Mouse (Mus musculus) heart, postnatal 25 days (tissue): Measurements from ENCODE around the gene Pde4d. TPM values are rescaled to one million over a fixed set of nuclear protein-coding genes. Genes with fewer than 3 reads are reported as not detected.

Source experiments
- DNase-seq: peaks from one replicate; pipeline ENCODE4 v3.0.0; 2022; ENCODE audit warnings: low spot score
- intact Hi-C: fragments of 180-260 bp; cut with DNase I; formaldehyde crosslinking; loops from one replicate; pipeline ENCODE4 v1.15.1; 2025
- total RNA-seq, 2 experiments: library from RNA; stranded (reverse); gene quantifications; 2 replicates each; pipeline ENCODE4 v1.2.3; 2021

Gene Pde4d
- total RNA-seq, 2 experiments from 2014 or later = 29.1 to 41.2 TPM

DNA sequence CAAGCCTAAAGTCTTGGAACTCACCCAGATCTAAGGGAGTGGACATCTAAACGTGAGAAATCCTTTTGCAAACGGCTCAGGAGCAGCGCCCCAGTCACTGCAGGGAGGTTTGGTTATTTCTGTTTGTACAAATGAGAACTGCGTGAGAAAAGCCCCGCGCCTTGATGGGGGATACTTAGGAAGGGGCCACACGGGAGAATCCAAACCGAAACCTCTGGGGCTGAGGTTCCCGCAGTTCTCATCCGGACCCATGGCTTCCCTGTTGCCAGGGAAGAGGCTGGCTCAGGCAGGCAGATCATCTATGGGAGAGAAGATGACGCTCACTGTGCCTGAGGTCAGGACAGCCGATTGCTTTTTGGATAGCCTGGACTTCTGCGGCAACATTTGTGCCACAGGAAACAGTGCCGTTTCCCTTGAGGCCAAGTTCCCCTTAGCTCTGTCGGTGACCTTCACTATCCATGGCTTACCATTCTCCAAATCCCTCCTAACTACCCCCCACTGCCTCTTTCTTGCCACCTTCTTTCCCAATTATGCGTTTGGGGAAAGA lies 762.3 kb downstream of the Pde4d start:
- intact Hi-C loops = loop anchor here (1.0 to 10.0 kb wide), 5 partner anchors 329 to 1047 kb away; no protein-coding TSS in a partner anchor

DNA sequence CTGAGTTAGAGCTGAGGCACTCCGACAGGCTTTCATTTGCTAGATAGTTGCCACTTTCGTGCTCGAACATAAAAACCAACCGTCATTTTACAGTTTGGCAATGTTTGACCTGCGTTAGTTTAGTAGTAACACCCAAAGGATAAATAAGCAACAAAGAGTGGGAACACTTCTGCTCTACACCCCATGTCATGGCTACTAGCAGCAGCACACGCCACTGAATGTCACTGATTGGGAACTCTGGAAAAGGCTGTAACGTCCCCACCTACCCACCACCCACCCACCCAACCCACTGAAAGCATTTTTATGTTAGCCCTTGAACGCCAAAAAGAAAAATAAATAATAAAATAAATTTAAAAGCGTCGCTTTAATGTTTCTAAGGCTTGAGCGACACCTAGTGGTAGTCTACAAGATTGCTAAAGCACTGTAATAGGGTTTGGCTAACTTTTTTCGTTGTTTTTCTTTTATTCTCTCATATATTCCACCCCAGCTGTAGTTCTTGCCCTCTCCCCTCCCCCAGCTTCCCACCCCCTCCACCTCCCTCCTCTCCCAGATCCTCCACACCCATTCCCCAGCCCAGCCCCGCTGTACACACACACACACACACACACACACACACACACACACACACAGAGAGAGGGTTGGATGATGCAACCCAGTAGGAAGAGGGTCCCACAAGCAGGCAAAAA lies 763.2 kb downstream of the Pde4d start:
- intact Hi-C loops = loop anchor here (1.0 to 10.0 kb wide), 3 partner anchors 491 to 1048 kb away; no protein-coding TSS in a partner anchor
- DNase-seq = no peak

More for the DNA sequence above, 762.3 kb downstream of the Pde4d start:
- no peak for DNase-seq

DNA sequence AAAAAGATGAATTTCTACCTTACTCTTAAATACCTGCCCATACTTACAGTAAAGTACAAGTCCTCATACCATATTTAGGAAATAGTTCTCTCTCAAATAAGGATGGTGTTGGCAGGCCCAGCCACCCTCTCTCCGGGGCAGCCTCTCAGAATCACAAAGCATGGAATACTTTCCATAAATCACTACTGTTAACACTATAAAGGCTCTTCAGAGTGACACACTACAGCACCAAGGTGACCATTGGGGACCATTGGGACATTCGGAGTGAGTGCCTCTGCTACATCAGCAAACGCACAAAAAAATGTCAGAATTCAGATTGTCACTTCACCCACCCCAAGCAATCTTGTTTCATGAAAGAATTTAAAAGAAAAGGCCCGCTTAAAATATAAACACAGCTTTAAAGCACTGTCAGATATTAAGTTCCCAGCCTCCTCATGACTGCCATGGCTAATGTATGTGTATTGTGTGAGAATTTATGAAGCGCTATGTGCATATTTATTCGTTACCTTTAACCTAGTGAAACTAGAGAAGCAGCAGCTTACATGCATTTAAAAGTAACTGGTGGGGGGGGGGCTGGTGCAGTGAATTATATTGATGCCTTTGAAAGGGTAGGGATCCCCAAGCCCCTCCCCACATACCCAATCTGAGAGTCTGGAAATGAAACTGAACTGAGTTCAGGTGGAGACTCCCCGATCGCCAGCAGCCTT lies 769.4 kb downstream of the Pde4d start:
- intact Hi-C loops = loop anchor here (10.0 kb wide), 1 partner anchor 1054 kb away; no protein-coding TSS in a partner anchor
- DNase-seq = no peak

DNA sequence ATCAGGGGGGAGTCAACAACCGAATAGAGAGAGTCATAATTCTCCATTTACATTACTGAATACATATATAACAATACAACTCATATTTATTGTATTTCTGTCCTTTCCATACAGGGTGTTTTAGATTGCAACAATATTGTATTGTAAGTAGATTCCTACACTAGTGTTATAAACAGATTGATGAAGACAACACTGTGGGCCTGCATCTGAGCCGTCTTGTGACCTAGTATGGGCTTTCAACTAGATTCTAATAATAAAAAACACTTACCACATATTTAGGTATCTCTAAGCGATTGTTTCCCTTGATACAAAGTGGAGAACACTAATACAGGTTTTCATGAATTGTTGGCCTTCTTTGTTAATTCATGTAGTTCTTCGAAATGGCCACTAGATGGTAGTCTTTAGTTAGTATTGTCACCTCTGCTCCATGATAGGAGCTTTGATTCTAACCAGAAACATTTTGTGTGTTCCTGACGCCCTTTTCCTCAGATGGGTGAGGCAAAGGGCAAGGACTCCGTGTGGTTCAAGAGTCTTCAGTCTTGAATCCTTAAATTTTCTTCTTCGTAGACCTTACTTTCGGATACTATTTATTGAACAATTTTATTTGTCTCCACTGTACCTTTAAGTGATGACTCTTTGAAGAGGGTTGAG lies 779.3 kb downstream of the Pde4d start:
- DNase-seq = no peak
- intact Hi-C loops = loop anchor here (1.0 to 5.0 kb wide), 4 partner anchors 114 to 508 kb away; no protein-coding TSS in a partner anchor

DNA sequence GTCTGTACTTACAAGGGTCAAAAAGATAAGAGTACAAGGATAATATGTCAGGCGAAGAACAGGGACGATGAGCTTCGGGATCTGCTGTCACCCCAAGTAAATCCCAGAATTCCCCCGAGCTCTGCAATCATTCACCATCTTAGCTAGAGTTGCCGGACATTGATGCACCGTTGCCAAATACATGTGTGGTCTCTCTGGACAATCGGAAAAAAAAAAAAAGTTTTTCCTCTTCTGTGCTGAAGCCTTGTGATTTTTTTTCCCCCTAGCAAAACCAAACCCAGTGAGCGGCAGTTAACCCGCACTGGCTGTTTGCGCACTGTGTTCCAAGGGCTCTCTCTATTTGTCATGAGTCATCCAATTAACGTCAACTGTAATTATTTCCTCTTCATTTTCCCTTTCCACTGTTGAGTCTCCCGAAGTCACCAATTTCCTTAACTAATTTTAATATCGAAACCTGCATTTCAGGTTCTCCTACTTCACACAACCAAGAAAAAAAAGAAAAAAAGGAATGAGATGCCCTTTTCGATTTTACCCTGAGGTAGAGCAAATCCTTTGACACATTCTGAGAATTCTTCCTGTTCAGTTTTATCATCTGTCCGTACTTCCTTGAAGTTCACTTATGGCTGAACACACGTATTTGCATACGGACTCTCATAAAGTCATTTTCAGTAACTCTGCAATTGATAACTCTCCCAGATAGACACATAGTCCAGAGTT lies 780.0 kb downstream of the Pde4d start:
- no peak for DNase-seq
- intact Hi-C loops = loop anchor here (1.0 to 5.0 kb wide), 5 partner anchors 114 to 508 kb away; no protein-coding TSS in a partner anchor

DNA sequence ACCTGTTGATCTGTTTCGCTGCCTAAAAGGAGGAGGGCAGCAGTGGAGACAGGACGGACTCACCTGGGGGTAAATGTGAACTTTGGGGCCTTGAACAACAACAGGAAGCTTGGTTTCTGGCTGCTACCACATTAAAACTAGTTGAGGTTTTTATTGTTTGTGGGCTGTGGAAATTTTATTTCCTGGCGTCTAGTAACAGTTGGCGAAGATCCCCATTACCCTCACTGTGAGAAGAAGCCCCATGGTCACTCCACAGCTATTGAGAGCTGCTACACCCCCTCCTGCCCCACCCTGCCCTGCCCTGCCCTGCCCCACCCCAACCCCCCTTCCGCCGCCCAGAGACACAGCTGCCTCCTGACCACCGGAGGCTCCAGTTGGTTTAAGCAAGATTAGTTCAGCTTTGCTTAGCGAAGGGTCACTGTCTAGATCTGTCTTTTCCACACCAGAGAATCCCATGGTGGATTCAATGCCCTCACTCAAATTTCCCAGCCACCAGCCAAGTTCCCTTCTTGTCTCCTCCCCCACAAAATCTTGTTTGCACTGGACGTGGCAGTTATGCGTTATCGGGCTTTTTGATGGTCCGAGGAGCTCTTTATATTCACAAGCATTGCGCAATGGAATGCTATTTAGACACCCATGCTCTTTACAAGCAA lies 780.7 kb downstream of the Pde4d start:
- intact Hi-C loops = loop anchor here (2.0 kb wide), 1 partner anchor 316 kb away; no protein-coding TSS in a partner anchor
- DNase-seq = no peak

DNA sequence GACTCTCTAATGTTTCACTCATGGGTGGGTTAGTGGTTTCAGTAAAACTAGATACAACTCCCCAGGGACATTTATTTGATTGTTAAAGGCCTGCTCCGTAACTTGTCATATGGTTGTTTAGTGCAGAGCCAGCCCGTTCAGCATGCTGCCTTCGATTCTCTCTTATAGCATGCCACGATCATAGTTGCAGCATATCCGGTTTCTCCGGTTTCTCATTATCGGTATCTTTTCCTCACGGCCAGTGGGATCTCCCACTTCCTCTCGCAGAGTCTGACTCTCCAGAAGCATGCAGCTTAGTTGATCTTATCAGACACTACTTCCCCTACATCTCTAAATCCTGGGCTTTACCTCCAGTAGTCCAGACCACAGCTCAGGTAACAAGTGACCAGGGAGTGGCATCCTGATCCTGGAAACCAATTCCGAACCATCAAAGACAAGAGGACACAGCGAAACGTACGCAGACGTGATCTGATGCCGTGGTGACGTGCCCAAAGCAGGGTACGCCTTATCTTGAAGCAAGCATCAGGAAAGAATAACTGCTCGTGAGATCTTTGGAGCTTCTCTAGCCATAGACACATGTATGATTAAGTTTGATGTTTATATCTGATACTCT lies 782.2 kb downstream of the Pde4d start:
- DNase-seq = no peak
- intact Hi-C loops = loop anchor here (2.0 kb wide), 1 partner anchor 315 kb away; no protein-coding TSS in a partner anchor

DNA sequence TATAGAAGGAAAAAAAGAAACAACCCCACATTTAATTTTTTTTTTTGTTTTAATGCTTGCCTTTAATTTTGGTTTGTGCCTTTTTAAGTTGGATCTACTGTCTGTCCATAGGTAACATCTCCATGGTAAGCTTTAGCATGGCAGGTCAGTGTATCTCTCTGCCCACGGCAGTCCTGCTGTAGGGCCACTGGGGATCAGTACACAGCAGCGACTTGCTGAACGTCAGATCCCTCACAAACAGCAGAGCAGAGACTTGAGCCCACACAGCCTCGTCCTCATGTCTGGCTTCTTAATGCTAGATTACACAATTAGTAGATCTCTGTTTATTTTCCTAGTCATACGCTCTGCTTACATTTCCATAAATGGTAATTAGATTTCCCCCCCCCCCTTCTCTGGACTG lies 782.8 kb downstream of the Pde4d start:
- intact Hi-C loops = no loop called here
- DNase-seq = no peak

DNA sequence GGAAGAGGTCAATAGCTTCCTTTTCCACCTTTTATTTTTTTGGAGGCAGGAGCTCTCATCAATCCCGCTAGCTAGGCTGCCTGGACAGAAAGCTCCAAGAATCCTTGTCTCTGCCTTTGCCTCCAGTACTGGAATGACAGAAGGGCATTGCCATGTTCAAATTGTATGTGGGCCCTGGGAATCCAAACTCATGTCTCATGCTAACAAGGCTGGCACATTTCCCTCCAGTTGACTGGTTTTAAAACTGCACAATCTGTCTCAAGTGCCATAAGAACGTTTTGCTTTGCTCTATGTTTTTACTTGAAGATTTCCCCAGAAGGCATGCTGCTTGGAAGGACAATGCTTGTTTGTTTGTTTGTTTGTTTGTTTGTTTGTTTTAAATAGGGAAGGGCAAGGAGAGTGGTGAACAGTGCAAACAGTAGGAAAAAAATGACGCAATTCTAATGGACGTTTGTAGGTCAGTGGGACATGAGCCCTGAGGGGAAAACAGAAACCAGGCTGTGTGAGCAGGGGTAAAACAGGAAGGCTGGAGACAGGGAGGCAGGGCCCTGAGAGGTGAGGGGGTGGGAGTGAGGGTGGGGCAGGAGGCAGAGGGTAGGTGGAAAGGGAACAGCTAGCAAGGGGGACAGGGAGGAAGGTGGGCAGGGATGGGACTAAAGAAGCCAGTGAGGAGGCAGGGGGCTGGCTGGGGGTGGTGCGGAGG lies 784.3 kb downstream of the Pde4d start:
- no peak for DNase-seq
- intact Hi-C loops = no loop called here

DNA sequence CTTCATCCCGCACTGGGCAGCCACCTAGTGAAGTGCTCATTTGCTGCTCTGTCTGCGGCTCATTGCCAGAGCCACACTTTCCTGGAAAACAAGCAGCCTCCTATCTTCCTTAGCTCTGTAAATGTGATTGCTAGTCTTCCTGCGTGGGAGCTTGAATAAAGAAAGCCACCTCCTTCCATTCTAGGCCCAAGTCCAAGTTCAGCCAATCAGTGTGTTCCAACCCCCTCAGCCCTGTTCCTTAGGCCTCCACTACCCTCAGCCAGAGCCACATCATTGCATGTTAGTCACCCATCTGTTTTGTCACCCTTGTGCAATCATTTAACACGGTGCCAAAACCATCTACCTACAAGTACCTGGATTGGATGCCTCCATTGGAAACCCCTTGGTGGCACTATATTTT lies 786.3 kb downstream of the Pde4d start:
- intact Hi-C loops = loop anchor here (5.0 kb wide), 1 partner anchor 206 kb away; no protein-coding TSS in a partner anchor
- DNase-seq = no peak

DNA sequence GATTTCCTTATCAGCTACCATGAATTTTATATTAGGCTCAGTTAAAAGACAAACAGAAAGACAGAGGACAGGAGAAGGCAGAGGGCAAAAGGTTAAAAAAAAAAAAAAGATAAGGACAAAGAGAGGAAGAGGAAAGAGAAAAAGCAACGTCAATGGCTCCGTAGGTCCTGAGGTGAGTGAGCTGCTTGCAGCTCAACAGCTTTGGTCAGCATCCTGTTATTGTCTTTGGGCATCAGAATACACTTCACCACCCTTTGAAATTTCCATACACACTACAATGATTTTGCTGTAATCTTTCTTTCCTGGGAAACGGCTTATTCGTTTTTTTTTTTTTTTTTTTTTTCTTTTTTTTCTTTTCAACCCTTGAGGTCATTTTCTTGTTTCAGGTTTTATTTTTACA lies 788.9 kb downstream of the Pde4d start:
- DNase-seq = no peak
- intact Hi-C loops = loop anchor here (5.0 kb wide), 1 partner anchor 204 kb away; no protein-coding TSS in a partner anchor

DNA sequence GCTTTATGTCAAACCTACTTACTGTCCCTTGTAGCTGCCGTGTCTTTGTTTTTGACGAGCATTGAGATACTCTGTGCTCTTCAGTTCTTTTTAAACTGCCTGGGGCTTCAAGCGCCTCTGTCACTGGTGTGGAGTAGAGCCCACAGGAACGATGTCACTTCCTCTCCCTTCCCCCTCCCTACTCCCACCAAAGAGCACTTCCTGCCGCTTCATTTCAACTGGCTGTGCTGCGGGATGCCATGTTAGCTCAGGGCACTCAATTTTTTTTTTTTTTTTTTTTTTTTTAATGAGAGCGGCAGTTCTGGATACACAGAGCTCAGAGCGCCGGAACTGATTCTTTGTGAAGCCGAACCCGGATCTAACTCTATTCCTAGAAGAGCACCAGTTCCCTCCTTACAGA lies 789.5 kb downstream of the Pde4d start:
- intact Hi-C loops = loop anchor here (5.0 kb wide), 1 partner anchor 203 kb away; no protein-coding TSS in a partner anchor
- no peak for DNase-seq

DNA sequence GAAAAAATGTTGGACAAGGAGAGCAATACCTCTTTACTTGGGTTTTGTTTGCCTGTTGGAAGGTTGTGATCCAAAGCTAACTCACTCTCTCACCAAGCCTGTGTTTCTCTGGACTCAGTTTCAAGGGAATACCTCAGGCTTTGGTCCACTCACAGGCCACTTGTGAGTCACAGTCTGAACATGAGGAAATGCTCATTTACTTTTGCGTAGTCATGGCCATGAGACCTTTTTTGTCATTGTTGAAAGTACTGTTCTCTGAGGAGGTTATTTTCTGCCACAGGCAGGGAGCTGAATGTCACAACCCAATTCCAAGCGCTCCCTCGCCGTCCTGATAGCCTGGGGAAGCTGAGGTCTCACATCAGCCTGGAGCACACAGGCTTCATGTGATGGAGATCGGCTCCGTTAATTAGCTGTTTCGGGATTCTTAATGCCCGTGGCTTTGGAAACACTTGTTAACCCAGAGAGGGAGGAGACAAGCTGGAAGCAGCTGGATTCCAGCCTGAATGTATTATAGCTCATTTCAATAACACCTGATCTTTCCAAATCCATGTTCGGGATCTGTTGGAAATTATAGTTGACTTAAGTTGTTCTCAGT lies 792.8 kb downstream of the Pde4d start:
- intact Hi-C loops = no loop called here

DNA sequence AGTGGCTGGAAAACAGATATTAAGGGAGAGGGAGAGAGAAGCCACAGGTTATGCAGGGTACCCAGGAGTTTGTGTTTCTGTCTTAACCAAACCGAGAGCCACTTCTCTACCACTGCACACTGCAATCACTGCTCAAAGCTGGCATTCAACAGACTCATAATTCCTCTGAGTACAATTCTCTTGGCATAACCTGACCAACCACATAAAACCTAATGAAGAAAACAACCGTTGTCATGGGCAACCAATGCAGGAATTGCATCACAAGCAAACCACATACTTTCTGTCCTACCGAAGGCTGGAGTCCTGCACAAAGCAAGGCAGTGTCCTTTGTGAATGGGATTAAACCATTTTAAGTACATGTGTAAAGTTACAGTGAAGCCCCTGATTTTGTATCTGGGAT lies 793.4 kb downstream of the Pde4d start:
- DNase-seq = no peak
- intact Hi-C loops = no loop called here

More for the DNA sequence above, 792.8 kb downstream of the Pde4d start:
- DNase-seq = no peak

DNA sequence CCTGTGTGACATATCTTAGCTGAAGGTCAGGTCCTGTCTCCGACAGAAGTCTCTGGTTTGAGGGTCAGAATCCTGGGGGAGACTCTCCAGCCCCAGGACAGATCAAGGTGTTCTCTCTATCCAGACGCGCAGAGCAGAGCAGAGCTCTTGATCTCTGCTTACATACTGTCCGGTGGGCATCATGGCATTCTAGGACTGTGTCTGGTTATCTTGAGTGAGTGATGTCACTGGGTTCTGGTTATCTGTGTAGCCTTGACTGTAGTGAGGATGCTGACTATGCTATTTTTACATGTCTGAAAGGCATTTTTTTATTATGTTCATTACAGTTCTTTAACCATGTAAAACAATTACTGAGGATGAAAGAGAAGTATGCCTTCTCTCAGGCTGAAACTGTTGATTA lies 797.3 kb downstream of the Pde4d start:
- intact Hi-C loops = no loop called here
- no peak for DNase-seq

DNA sequence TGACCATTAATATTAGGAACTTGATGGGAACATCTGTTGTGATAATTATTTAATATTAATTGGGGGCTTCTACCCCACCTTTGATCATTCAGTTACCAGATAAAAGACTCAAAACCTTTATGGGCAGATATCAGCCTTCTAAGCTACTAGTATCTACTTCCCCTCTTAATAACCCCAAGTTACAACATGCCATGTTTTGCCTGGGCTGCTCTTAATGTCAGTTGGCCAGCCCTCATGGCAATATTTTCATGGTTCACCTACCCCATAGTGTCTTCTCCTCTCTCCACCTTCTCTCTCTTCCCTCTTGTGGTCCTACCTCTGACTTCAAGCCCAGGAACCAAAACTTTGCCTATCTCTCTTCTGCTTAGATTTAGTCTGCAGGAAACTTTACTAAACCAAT lies 799.6 kb downstream of the Pde4d start:
- no peak for DNase-seq
- intact Hi-C loops = no loop called here

DNA sequence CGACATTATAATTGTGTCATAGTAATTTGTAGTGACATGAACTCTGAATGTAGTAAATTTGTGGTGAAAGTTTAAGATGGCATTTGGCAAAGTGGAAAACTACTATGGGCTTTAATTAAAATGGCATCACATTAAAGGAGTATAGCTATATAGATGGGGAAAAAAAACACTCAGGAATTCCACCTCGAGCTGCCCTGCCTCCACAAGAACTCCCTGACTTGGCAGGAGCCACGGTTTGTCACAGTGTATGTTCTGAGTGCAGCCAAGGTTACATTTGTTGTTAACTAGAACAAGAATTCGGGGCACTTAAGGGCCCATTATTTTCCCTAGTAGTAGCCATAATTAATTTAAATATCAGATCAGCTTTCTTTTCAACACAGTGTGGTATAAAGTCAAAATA lies 805.9 kb downstream of the Pde4d start:
- intact Hi-C loops = no loop called here
- no peak for DNase-seq
